Mouse (Mus musculus) stomach, postnatal 0 days (tissue): ENCODE data around the gene Nosip.

Experiments used
- CTCF ChIP-seq: IDR thresholded peaks from 2 replicates; pipeline ENCODE4 v1.5.1; 2016; ENCODE audit warnings: antibody characterized with exemption, low read depth, mild to moderate bottlenecking, moderate library complexity
- EP300 ChIP-seq: optimal IDR thresholded peaks from 2 replicates; pipeline ENCODE3; 2016; ENCODE audit warnings: antibody characterized with exemption

DNA sequence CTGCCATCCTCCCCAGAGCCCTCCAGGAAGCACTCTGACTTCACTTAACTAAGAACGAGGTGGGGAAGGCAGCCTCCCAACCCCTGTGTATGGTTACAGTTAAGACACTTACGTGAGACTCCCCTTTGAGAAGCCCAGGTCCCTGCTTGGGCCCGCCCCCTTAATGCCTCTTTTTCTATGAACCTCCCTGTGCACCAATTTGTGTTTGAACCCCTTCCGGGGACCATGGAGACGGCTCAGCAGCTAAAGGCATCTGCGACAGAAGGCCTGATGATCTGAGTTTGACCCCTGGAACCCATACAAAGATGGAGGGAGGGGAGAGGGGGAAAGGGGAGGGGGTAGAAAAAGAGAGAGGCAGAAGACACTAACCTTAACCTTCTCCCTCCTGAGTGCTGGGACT is 44.2 kb downstream of the Nosip start:
- no peak for TF ChIP-seq CTCF
- no peak for TF ChIP-seq EP300
